Mouse (Mus musculus): Measurements from ENCODE around the gene Pbx3. TPM values are rescaled to one million over a fixed set of nuclear protein-coding genes. Genes with fewer than 3 reads are reported as not detected.

Gene Pbx3
- total and polyA plus RNA-seq, 3 experiments = 6.1 to 9.8 (median 9.7) TPM

DNA sequence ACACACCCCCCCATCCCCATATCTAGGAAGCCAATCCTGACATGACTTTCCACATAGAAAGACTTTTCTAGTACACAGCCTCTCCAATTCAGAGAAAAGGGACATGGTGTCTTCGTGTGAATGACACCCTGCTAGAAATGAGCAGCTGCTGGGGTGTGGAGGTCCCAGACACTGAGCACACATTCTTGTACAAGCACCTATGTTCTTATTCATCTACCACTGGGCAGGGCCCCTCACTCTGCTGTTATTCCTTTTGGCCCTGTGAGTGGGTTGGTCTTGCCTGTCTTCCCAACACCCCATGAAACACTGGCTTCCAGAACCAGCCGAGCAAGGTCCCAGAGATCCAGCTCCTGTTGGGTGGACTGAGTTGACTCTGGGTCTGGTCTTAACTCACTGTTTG, 203.3 kb downstream of the Pbx3 start:
- no peaks in the 10 kb centered on the region for H3K79me2 ChIP-seq (replicated peaks; ENCODE audit: control insufficient read depth, insufficient read depth, low read length)

DNA sequence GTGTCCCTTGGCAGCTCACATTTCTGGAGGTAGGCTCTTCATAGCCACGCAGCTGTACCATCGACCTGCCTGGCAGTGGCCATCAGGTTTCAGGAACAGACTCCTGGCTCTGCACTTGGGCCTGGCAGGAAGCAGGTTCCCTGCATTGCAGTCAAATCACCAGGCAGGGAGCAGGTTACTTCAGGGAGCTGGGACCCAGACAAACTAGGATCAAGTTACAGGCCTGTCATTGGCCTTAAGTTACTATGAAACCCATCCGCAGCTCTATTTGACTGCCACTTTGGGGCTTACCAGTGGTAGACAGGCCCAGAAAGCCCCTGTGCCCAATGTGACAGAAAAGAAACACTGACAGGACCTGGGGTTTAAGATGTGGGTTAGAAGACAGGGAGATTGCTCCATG, 204.8 kb downstream of the Pbx3 start:
- H3K4me1 ChIP-seq (ENCODE audit: control insufficient read depth, insufficient read depth, low read length) = no peaks in the 10 kb centered on the region
- WGBS = 68% methylated on average over 3 of the region's 3 CpGs
- TF ChIP-seq CTCF (IDR thresholded peaks at IDR 0.05) = no peak
- no peak for TF ChIP-seq EP300 (IDR thresholded peaks at IDR 0.05; ENCODE audit: insufficient read depth, low read depth, low read length)
- no peak for TF ChIP-seq POLR2A (IDR thresholded peaks at IDR 0.05; ENCODE audit: insufficient read depth, low read depth, low read length)
- no peak for DNase-seq
- no peaks in the 10 kb centered on the region for H3K79me2 ChIP-seq (replicated peaks; ENCODE audit: control insufficient read depth, insufficient read depth, low read length)
- H3K36me3 ChIP-seq (ENCODE audit: control insufficient read depth, insufficient read depth, low read length) = no peaks in the 10 kb centered on the region
- H3K27me3 ChIP-seq (ENCODE audit: control insufficient read depth, insufficient read depth, low read length) = no peaks in the 10 kb centered on the region
- H3K4me3 ChIP-seq = no peak overlapping the region
- no peak overlapping the region for H3K9ac ChIP-seq (ENCODE audit: low read depth, low read length)
- intact Hi-C loops (cut with DNase I) = no loop called here
- H3K27ac ChIP-seq = no peak overlapping the region

More for the DNA sequence above, 203.3 kb downstream of the Pbx3 start:
- no peak overlapping the region for H3K9ac ChIP-seq (ENCODE audit: low read depth, low read length)
- intact Hi-C loops (cut with DNase I) = no loop called here
- no peak overlapping the region for H3K4me3 ChIP-seq
- 93% methylated on average over 2 of the region's 2 CpGs for WGBS
- H3K4me1 ChIP-seq (ENCODE audit: control insufficient read depth, insufficient read depth, low read length) = no peaks in the 10 kb centered on the region
- no peaks in the 10 kb centered on the region for H3K27me3 ChIP-seq (ENCODE audit: control insufficient read depth, insufficient read depth, low read length)
- H3K36me3 ChIP-seq (ENCODE audit: control insufficient read depth, insufficient read depth, low read length) = no peaks in the 10 kb centered on the region
- no peak for TF ChIP-seq EP300 (IDR thresholded peaks at IDR 0.05; ENCODE audit: insufficient read depth, low read depth, low read length)
- no peak for TF ChIP-seq CTCF (IDR thresholded peaks at IDR 0.05)
- TF ChIP-seq POLR2A (IDR thresholded peaks at IDR 0.05; ENCODE audit: insufficient read depth, low read depth, low read length) = no peak
- no peak for DNase-seq
- H3K27ac ChIP-seq = no peak overlapping the region

DNA sequence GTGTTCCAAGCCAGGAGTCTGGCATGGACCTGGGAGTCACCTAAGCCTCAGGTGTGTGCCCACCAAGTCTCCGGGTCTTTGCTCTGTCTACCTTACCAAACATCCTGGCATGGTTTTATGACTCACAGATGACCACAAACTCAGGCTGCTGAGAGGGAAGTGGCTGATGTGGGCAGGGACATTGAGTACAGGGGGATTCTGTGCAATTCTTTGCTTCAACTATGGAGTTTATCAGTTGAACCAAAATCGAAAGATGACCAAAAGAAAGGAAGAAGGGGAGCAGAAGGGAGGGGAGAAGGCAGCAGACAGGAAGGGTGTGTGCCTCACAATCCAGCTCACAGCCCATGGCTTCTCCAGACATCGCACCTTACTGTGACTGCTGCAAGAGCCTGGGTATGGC, 210.5 kb downstream of the Pbx3 start:
- TF ChIP-seq EP300 (IDR thresholded peaks at IDR 0.05; ENCODE audit: insufficient read depth, low read depth, low read length) (no peak), CTCF (IDR thresholded peaks at IDR 0.05) (no peak), POLR2A (IDR thresholded peaks at IDR 0.05; ENCODE audit: insufficient read depth, low read depth, low read length) (no peak)
- H3K79me2 ChIP-seq (replicated peaks; ENCODE audit: control insufficient read depth, insufficient read depth, low read length) = no peaks in the 10 kb centered on the region
- H3K27me3 ChIP-seq (ENCODE audit: control insufficient read depth, insufficient read depth, low read length) = no peaks in the 10 kb centered on the region
- no peak for DNase-seq
- intact Hi-C loops (cut with DNase I) = no loop called here
- 61% methylated on average over 3 of the region's 3 CpGs for WGBS
- H3K27ac ChIP-seq = no peak overlapping the region
- no peaks in the 10 kb centered on the region for H3K36me3 ChIP-seq (ENCODE audit: control insufficient read depth, insufficient read depth, low read length)
- no peak overlapping the region for H3K4me3 ChIP-seq
- H3K4me1 ChIP-seq (ENCODE audit: control insufficient read depth, insufficient read depth, low read length) = no peaks in the 10 kb centered on the region
- H3K9ac ChIP-seq (ENCODE audit: low read depth, low read length) = no peak overlapping the region

- no peak for DNase-seq
- intact Hi-C loops (cut with DNase I) = no loop called here
- TF ChIP-seq CTCF (IDR thresholded peaks at IDR 0.05) = no peak
- TF ChIP-seq EP300 (IDR thresholded peaks at IDR 0.05; ENCODE audit: insufficient read depth, low read depth, low read length) = no peak
- TF ChIP-seq POLR2A (IDR thresholded peaks at IDR 0.05; ENCODE audit: insufficient read depth, low read depth, low read length) = no peak
- Histone ChIP-seq H3K9ac (ENCODE audit: low read depth, low read length) (no peak overlapping the region), H3K36me3 (ENCODE audit: control insufficient read depth, insufficient read depth, low read length) (no peaks in the 10 kb centered on the region), H3K4me3 (no peak overlapping the region), H3K79me2 (replicated peaks; ENCODE audit: control insufficient read depth, insufficient read depth, low read length) (no peaks in the 10 kb centered on the region), H3K27me3 (ENCODE audit: control insufficient read depth, insufficient read depth, low read length) (no peaks in the 10 kb centered on the region), H3K27ac (no peak overlapping the region), H3K4me1 (ENCODE audit: control insufficient read depth, insufficient read depth, low read length) (no peaks in the 10 kb centered on the region)
- WGBS = 84% methylated on average over 3 of the region's 3 CpGs
Measured at GRCm38 (mm10) chr2:34157746-34158145, 215.2 kb downstream of the Pbx3 start.

GRCm38 (mm10) chr2:34154833-34155232, 218.1 kb downstream of the Pbx3 start:
- TF ChIP-seq POLR2A (IDR thresholded peaks at IDR 0.05; ENCODE audit: insufficient read depth, low read depth, low read length) (no peak), EP300 (IDR thresholded peaks at IDR 0.05; ENCODE audit: insufficient read depth, low read depth, low read length) (no peak), CTCF (IDR thresholded peaks at IDR 0.05) (no peak)
- intact Hi-C loops (cut with DNase I) = no loop called here
- Histone ChIP-seq H3K27me3 (ENCODE audit: control insufficient read depth, insufficient read depth, low read length) (no peaks in the 10 kb centered on the region), H3K36me3 (ENCODE audit: control insufficient read depth, insufficient read depth, low read length) (no peaks in the 10 kb centered on the region), H3K79me2 (replicated peaks; ENCODE audit: control insufficient read depth, insufficient read depth, low read length) (no peaks in the 10 kb centered on the region), H3K4me3 (no peak overlapping the region), H3K27ac (no peak overlapping the region), H3K4me1 (ENCODE audit: control insufficient read depth, insufficient read depth, low read length) (no peaks in the 10 kb centered on the region), H3K9ac (ENCODE audit: low read depth, low read length) (no peak overlapping the region)
- 63% methylated on average over 5 of the region's 5 CpGs for WGBS
- DNase-seq = no peak

DNA sequence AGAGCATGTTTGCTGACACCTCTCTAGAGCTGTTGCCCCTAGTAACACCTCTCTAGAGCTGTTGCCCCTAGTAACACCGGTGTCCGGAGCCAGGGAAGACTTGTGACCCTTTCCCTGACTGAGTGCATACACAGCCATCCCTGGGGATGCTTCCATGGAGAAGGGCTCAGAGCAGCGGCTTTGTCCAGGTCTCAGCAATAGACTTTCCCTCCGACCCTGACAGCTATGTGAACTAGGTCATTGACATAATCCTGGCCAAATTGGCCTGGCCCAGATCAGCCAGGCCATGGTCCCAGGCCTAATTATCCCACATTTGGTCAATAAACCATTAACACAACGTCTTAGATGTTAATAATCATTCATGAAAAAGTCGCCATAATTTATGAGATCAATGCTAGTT, 219.6 kb downstream of the Pbx3 start:
- intact Hi-C loops (cut with DNase I) = no loop called here

More for the DNA sequence above, 219.6 kb downstream of the Pbx3 start:
- no peak overlapping the region for H3K27ac ChIP-seq
- no peak overlapping the region for H3K9ac ChIP-seq (ENCODE audit: low read depth, low read length)
- H3K4me1 ChIP-seq (ENCODE audit: control insufficient read depth, insufficient read depth, low read length) = no peaks in the 10 kb centered on the region
- 81% methylated on average over 6 of the region's 6 CpGs for WGBS
- no peaks in the 10 kb centered on the region for H3K79me2 ChIP-seq (replicated peaks; ENCODE audit: control insufficient read depth, insufficient read depth, low read length)
- no peak overlapping the region for H3K4me3 ChIP-seq
- H3K36me3 ChIP-seq (ENCODE audit: control insufficient read depth, insufficient read depth, low read length) = no peaks in the 10 kb centered on the region
- no peaks in the 10 kb centered on the region for H3K27me3 ChIP-seq (ENCODE audit: control insufficient read depth, insufficient read depth, low read length)
- TF ChIP-seq EP300 (IDR thresholded peaks at IDR 0.05; ENCODE audit: insufficient read depth, low read depth, low read length) (no peak), CTCF (IDR thresholded peaks at IDR 0.05) (no peak), POLR2A (IDR thresholded peaks at IDR 0.05; ENCODE audit: insufficient read depth, low read depth, low read length) (no peak)
- DNase-seq = no peak
